Mouse (Mus musculus) embryonic fibroblast, embryonic 13.5 days (primary cell): Measurements from ENCODE around the gene Smc4.

Experiments
- CTCF ChIP-seq: IDR thresholded peaks from 2 replicates; pipeline ENCODE4 v1.5.1; 2011; ENCODE audit warnings: mild to moderate bottlenecking, control low read depth, low read length, moderate library complexity, borderline replicate concordance; ENCODE audit not compliant: insufficient read depth
- POLR2A ChIP-seq: IDR thresholded peaks from 2 replicates; pipeline ENCODE4 v1.6.1; 2011; ENCODE audit warnings: low read depth, mild to moderate bottlenecking, control low read depth, low read length, moderate library complexity

- no peak for TF ChIP-seq CTCF
- TF ChIP-seq POLR2A: peak; percentile 54
These were observed 1.1 kb downstream of the Smc4 start for GRCm38 (mm10) chr3:69005338-69006245.
